Mouse (Mus musculus): ENCODE results near the gene Tm9sf4.

Tm9sf4 gene

GRCm38 (mm10) chr2:153160844-153161683 is at the start of gene Tm9sf4:
Tm9sf4 (plus strand) TSS chr2:153161303.
- DNase-seq (ENCODE audit: inconsistent ontology term): peak; percentile 88

DNA sequence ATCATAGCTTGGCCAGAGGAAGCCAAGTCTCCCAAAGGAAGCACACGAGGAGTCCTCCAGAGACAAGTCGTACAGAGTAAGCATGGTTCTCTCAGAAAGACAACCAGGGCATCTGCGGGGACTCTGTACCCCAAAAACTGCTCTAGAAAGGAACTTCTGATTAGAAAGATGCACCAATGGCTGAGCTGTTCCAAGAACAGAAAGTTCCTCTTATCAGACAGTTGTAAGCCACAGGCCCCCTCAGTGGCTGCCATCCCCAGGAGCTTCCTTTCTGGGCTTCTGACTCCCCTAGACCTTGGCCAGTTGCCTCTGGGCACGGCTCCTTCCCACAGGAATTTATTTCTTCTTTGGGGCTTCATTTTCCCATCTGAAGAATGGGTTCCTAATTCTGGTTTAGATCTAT is 45.4 kb upstream of the Tm9sf4 start:
- no peak for DNase-seq (ENCODE audit: inconsistent ontology term)

DNA sequence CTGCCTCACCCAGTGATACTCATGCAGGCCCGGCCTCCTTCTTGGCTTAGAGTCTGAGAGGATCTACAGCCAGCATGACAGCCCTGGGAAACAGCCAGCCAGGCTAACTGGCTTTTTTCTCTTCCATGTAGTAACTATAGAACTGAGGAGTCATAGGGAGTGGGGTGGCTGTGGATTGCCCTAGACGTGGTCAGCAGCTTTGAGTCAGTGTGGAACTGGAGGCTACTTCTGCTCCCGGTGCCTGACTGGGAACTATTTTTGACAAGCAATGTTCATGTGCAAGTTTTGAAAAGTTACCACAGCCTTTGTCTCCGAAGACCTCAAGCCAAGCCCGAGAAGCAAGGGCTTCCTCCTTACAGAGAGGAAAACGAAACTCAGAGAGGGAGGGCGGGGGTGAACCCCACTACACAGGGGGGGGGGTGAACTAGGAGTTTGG is 44.0 kb upstream of the Tm9sf4 start:
- DNase-seq (ENCODE audit: inconsistent ontology term): peak; percentile 48

GRCm38 (mm10) chr2:153119488-153119887 is 41.6 kb upstream of the Tm9sf4 start:
- DNase-seq (ENCODE audit: inconsistent ontology term): no peak

- no peak for DNase-seq (ENCODE audit: inconsistent ontology term)
Observed at GRCm38 (mm10) chr2:153120126-153120525, 41.0 kb upstream of the Tm9sf4 start.

GRCm38 (mm10) chr2:153121821-153122615 is 39.1 kb upstream of the Tm9sf4 start:
- peak; percentile 69 for DNase-seq (ENCODE audit: inconsistent ontology term)

DNA sequence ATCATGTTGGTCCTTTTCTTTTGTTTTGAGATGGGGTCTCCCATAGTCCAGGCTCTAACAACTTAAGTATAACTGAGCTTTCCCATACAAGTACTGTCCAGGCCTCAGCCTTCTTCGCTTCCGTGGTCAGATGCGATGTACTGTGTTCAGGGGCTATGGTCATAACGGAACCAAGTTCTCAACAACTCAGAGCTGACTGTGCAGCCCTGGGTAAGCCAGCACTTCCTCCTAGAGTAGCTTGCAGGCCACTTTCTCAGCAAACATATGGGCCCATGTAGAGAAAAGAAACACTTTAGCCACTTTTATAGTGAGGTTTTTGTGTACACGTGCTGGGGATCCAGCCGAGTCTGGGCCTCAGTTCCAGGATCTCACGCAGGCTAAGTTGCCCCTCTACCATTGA is 38.4 kb upstream of the Tm9sf4 start:
- DNase-seq (ENCODE audit: inconsistent ontology term): no peak

DNA sequence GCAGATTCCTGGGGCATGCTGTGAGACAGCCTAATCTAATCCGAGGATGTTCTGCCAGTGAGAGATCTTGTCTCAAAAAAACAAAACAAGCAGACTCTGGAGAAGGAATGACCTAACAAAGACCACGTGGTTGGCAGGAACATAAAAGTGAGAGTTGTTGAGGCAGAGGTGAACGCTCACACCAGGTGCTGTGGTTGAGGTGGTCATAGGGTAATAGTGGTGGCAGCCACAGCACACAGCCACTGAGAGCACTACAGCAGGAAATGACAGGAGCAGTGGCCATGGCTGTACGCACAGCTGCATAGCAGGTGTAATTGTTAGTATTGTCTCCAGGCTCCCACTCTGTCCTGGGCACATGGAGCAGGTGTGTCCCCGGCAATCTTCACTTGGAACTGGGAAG is 35.2 kb upstream of the Tm9sf4 start:
- no peak for DNase-seq (ENCODE audit: inconsistent ontology term)

DNA sequence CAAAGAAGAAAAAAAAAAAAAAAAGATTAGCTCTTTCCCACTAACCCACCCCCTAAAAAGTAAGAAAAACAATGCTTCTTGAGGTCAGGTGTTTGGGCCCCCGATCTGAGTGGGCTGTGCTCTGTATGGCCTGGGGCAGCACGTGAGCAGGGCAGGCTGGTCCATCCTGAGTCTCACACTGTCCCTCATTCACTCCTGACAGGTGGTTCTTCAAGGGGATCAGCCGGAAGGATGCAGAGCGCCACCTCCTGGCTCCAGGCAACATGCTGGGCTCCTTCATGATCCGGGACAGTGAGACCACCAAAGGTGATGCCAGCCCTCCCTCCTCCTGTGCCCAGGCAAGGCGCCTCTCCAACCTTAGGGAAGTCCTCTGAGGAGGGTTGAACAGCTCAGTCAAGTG is 30.1 kb upstream of the Tm9sf4 start:
- no peak for DNase-seq (ENCODE audit: inconsistent ontology term)

DNA sequence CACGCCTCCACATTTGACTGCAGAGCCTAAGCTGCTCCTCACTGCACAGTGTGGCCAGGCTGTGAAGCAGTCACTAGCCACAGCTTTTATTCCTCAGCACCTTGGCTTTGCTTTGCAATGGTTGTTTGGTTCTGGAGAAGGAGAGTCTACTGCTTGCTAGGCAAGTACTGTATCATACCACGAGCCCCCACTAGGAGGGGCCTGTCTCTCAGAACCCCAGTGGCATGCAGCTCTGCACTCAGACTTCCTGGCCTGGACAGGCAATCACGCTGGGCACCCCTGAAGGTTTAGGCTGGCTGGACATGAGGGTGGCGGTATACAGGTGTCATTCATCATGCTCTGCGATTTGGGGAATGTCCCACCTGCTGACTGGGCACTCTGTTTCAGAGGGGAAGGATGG is 26.9 kb upstream of the Tm9sf4 start:
- DNase-seq (ENCODE audit: inconsistent ontology term): peak; percentile 24

GRCm38 (mm10) chr2:153136211-153136610 is 24.9 kb upstream of the Tm9sf4 start:
- DNase-seq (ENCODE audit: inconsistent ontology term): no peak

DNA sequence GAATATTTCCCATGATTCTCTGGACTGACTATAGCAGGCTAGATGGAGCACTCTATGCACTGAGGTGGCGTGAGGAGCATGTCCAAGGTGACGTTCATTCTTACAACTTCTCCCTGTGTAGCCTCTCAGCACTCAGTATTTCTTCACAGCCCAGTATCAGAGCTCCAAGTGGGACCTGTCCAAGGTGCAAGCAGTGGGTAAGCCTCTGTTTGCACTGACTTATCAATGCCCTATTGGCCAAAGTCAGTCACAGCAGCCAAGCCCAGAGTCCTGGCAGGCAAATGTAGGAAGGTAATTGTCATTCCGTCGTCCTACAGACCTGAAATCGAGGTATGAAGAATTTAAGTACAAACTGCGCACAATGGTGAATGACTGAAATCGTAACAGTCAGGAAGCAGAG is 21.9 kb upstream of the Tm9sf4 start:
- DNase-seq (ENCODE audit: inconsistent ontology term): no peak

DNA sequence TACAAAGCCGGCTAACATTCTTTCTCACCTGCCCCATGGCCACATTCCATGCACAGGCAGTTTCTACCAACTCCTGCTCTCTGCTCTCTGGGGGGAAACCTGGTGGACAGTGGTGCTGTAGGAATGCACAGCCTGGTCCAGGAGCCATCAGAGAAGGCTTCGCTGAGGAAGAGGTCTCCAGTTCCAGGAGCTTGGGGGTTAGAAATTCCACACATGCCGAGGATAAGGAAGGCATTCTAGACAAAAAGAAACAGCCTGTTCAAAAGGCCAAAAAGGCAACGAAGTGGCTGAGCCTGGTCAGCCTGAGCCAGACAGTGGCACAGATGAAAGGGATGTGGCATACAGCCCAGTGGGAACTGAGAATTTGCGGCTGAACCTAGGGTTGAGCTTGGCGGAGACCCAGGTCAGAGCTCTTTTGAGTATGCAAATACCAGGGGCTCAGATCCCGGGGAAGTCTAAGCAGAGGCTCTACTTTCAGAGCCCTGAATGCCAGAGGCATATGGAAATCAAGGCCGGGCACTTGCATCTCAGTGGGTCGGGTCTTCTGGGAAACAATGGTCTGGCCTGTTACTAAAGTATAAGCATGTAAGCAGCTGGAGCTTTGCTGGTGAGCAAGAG is 21.0 kb upstream of the Tm9sf4 start:
- peak; percentile 96 for DNase-seq (ENCODE audit: inconsistent ontology term)

GRCm38 (mm10) chr2:153142620-153143199 is 18.4 kb upstream of the Tm9sf4 start:
- peak; percentile 32 for DNase-seq (ENCODE audit: inconsistent ontology term)

GRCm38 (mm10) chr2:153145346-153145745 is 15.8 kb upstream of the Tm9sf4 start:
- no peak for DNase-seq (ENCODE audit: inconsistent ontology term)

GRCm38 (mm10) chr2:153147236-153147635 is 13.9 kb upstream of the Tm9sf4 start:
- DNase-seq (ENCODE audit: inconsistent ontology term): no peak

DNA sequence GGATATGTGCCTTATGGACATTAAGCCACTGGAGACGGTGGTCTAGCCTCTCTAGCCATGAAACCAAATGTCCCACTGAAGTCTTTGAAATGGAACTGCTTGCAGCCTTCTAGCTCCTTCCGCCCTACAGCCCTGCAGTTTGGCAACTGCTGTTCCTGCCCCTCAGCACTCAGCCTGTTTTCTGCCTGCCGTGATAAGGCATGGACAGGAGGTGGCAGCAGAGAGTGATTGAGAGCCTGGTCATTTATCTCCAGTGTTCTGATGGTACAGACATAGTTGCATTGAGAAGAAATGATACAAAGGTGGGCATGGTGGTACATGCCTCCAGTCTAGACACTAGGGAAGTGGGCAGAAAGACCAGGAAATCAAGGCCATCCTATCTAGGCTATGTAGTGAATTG is 13.4 kb upstream of the Tm9sf4 start:
- peak; percentile 54 for DNase-seq (ENCODE audit: inconsistent ontology term)

- no peak for DNase-seq (ENCODE audit: inconsistent ontology term)
Observed at GRCm38 (mm10) chr2:153149742-153150141, 11.4 kb upstream of the Tm9sf4 start.

GRCm38 (mm10) chr2:153151026-153151425 is 10.1 kb upstream of the Tm9sf4 start:
- DNase-seq (ENCODE audit: inconsistent ontology term): no peak

- no peak for DNase-seq (ENCODE audit: inconsistent ontology term)
Observed at GRCm38 (mm10) chr2:153151926-153152665, 9.0 kb upstream of the Tm9sf4 start.

DNA sequence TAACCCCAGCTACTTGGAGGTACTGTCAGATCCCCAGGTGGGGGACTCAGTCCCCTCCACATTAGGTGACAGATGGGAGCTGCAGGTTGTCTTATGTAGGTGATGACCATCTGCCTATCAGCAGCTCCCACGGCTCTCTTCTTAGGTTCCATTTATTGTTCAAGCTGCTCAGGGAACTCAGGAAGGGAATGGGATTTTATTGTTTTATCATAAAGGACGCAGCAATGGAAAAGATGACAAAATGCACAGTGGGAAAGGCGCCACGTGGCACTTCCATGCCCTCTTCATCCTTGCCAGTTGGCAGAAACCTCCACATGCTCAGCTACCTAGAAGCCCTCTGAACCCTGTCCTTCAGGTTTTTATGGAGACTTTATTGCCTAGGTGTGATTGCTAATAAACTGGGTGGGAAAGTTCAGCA is 8.1 kb upstream of the Tm9sf4 start:
- DNase-seq (ENCODE audit: inconsistent ontology term): no peak
